Mouse (Mus musculus): ENCODE measurements at regions not wholly inside any gene's neighbourhood (a gene's known extent, or its start where the extent isn't known, plus 50 kb on each side); places are given as distances from the start of the nearest gene placed in this dataset.
"Not testable (repeated sequence)": the region's sequence is repeated elsewhere in the genome, so short reads cannot be mapped to it uniquely, and the experiment has no call there.

DNA sequence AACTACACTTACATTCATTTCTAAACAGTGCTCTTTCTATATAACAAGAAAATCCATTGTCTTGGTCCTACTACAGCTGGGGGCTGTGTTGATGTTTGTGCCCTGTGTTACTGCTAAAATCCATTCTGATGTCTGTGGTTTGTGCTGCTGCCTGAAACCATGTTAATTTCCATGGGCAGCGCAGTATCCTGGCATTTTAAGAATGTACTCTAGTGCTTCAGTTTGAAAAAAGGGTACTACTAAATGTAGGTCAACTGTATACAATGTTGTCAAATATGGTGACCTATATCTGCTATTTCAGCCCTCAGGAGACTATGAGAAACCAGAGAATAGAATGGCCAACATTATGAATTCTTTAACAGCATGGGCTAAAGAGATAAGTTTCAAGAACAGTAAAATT lies 1052.2 kb downstream of the Hace1 start:
- no peak for DNase-seq (ENCODE audit: low spot score in 2 of 2)

- no peak for DNase-seq (ENCODE audit: low spot score in 2 of 2)
These were observed 1085.4 kb downstream of the Hace1 start for GRCm38 (mm10) chr10:46663041-46663440.

GRCm38 (mm10) chr10:46689823-46690372 lies 1112.3 kb downstream of the Hace1 start:
- DNase-seq (ENCODE audit: low spot score in 2 of 2), result not testable (repeated sequence)

DNA sequence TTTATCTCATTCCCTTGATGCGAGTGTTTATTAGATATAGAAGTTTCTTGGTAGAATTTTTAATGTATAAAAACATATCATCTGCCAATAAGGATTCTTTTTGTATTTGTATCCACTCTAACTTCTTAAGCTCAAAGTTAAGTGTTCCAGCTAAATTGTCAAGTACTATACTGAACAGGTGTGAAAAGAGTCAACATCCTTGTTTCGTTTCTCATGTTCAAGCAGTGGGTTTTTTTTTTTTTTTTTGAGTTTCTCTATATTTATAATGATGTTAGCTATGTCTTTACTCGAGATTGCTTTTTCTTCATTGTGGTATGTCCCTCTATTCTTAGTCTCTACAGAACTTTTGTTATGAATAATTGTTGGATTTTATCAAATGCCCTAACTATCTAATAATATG lies 1115.0 kb downstream of the Hace1 start:
- no peak for DNase-seq (ENCODE audit: low spot score in 2 of 2)

DNA sequence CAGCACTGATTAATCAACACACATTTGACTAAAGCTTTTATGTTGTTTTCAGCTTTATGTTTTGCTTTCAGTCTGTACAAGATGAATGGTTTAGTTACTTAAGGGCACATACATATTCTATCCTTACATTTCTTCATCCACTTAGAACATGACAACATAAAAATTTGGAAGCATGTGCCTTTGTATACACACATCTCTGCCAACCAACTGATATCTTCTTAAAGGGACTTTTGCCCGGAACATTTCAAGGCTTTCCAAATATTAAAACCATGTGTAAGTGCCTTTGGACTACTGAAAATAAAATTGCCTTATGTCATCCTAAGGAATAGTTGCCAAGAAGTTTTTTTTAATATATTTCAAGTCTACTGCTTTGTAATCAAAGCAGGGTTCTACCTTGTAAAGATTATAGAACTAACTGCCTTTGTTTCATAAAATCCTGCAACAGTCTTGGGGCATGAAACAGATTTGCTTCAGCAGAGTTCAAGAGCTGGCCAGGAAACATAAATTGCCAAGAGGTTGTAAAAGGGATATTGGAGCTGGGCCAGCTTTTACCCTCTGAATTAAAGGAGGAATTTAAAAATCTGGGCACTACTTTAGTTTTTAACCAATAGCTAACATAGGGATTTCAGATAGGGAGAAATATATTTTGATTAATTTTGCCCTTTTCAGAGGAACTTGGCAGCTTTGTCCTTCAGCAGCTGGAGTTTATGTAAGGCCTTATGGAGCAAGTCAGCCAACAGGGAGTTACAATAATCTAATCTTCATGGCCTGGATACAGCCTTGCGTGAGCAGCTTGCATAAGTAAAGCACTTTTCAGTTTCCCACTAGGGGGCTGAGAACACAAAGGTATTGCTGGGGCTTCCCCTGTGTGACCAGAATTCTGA lies 1120.0 kb downstream of the Hace1 start:
- DNase-seq (ENCODE audit: low spot score in 2 of 2), result peak in 1 of 2 experiments; percentile 18

- DNase-seq (ENCODE audit: low spot score in 2 of 2), result no peak
These were observed 1123.6 kb downstream of the Hace1 start for GRCm38 (mm10) chr10:46701221-46701620.

GRCm38 (mm10) chr10:46708022-46708421 lies 1130.4 kb downstream of the Hace1 start:
- DNase-seq (ENCODE audit: low spot score in 2 of 2), result not testable (repeated sequence)

DNA sequence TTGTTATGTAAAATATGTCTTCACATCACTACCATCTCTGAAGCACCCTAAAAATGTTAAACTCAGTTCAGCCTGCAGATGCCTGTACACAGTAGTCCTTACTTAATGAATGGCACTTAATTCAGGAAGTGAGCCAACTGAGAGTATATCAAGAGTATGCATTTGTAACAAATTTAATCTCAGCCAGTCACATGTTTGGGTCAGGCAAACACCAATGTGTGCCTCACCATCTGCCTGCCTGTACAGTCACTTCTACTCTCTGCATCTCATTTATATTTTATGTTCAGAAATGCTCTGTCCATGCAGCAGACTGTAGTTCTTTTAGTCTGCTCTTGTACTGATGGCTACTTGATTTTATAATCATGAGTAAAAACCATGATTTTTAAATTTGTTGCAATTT lies 1135.1 kb downstream of the Hace1 start:
- no peak for DNase-seq (ENCODE audit: low spot score in 2 of 2)

DNA sequence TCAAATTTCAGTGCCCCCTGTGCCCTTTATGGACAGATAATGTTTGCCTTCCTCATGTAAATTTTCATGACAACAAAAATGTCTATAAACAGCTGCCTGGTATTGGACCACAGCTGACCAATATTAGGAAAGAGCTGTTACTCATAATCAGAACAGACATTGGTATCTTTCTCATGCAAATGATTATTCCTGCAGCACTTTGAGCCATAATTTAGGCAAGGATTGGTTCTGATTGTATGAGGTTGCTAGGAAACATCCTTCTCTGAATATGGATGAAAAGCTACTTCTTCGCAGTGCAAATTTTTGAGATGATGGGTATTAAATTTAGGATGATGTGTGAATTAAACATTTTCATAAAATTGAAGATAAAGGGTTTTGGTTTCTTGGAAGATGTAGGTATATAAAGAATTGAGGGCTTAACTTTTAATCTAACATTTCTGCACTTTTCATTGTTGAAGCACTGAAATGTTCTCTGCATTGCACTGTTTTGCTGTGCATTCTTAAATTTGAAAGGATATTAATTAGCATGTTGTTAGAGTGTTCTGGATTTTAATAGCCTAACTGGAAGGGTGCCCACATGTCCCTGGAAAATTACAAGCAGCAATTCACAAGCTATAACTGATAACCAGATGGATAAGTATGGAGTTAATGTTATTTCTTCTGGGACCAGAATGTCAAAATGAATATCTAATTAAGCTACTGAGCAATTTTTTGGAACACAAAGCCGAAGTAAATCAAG lies 1140.9 kb downstream of the Hace1 start:
- DNase-seq (ENCODE audit: low spot score in 2 of 2), result no peak

GRCm38 (mm10) chr10:46719088-46719469 lies 1141.5 kb downstream of the Hace1 start:
- no peak for DNase-seq (ENCODE audit: low spot score in 2 of 2)

- no peak for DNase-seq (ENCODE audit: low spot score in 2 of 2)
These were observed 1146.0 kb downstream of the Hace1 start for GRCm38 (mm10) chr10:46723666-46724065.

GRCm38 (mm10) chr10:46730601-46731000 lies 1153.0 kb downstream of the Hace1 start:
- no peak for DNase-seq (ENCODE audit: low spot score in 2 of 2)

DNA sequence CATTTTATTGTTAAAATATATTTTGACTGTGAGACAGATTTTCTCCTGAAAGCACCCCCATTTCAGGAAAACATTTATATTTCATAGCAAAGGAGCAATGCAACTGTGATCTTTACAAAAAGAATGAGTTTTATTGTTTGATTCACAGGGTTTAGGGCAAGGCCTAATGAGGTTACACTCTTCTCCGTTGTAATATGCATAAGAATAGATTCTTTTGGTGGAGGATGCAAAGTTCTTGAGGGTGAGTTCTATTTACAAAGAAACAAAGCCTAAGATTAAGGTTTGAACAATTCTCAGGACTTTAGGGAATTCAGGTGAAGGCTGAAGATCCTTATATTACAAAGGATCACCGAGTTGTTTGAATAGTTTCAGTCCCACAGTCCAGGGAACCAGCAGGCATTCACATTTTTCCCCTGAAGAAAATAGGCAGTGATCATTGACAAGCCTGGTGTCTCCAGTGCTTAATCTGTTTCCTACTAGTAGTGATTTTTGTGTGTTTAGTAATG lies 1156.2 kb downstream of the Hace1 start:
- DNase-seq (ENCODE audit: low spot score in 2 of 2), result no peak

- no peak for DNase-seq (ENCODE audit: low spot score in 2 of 2)
These were observed 1163.5 kb downstream of the Hace1 start for GRCm38 (mm10) chr10:46741098-46741497.

- DNase-seq (ENCODE audit: low spot score in 2 of 2), result no peak
These were observed 1164.5 kb downstream of the Hace1 start for GRCm38 (mm10) chr10:46742131-46742530.

DNA sequence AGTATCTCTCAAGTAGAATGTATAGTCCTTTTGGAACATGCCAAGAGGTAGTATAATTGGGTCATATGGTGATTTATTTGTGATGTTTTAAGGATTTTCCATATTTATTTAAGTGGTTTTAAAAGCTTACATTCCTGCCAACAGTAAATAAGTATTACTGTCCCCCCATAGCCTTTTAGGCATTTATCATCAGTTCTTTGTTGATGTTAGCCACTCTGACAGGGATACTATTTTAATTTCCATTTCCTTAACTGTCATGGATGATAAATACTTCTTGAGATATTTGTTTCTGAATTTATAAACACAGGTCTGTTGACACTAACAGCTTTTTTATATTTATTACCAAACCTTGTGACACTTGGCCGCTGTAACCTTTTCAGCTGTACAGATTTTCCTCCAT lies 1183.3 kb downstream of the Hace1 start:
- no peak for DNase-seq (ENCODE audit: low spot score in 2 of 2)

DNA sequence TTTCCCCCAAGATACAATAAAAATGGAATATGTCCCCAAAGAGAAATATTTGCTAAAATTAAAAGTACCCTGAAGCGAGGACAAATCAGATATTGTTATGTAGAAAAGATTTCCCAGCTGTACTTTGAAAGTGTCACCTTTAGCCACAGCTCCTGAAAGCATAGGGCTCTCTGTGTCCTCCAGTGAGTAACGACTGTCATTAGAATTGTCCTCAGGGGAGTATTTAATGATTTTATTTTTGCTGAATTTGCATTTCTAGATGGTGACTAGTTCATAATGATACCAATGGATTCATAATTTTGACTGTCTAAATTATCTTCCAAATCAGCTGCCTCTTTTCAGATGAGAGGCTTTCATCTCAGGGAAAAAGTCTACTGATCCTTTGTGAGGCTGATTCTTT lies 1201.1 kb downstream of the Hace1 start:
- DNase-seq (ENCODE audit: low spot score in 2 of 2), result no peak

DNA sequence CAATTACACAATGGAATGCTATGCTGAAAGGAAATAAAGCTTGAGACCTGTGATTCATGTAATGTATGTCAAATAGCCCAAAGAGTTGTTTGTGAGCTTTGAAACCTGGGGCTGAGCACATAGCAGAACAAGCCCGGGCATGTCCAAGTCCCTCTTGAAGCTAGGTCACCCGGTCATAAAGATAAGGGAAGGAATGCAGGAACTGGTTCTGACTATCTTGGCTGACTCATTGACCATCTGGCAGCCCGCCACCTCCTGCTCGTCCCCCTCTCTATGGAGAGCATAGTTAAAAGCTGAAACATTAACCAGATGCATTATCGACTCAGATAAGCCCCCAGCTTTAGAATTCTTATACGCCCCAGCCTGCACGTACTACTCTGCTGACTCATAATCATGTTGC lies 1208.1 kb downstream of the Hace1 start:
- DNase-seq (ENCODE audit: low spot score in 2 of 2), result peak; percentile 36 to 61

- DNase-seq (ENCODE audit: low spot score in 2 of 2), result no peak
These were observed 1236.6 kb downstream of the Hace1 start for GRCm38 (mm10) chr10:46814271-46814670.

DNA sequence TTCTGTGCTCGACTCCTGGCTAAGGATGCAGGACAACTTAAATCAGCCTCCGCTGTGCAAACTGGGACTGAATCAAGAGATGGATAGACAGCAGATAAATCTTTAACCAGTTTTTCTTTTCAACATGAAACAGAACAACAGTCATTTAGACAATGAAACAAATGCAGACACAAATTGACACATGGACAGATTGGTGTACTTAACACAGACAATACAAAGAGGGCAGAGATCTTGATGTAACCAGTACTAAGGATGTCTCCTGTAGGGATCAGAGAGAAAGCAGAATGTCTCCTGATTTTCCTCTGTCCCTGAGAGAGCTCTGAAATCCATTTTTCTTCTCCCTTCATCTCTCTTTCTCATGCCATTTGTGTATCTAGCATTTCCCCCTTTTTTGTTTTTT lies 1241.5 kb downstream of the Hace1 start:
- DNase-seq (ENCODE audit: low spot score in 2 of 2), result no peak

DNA sequence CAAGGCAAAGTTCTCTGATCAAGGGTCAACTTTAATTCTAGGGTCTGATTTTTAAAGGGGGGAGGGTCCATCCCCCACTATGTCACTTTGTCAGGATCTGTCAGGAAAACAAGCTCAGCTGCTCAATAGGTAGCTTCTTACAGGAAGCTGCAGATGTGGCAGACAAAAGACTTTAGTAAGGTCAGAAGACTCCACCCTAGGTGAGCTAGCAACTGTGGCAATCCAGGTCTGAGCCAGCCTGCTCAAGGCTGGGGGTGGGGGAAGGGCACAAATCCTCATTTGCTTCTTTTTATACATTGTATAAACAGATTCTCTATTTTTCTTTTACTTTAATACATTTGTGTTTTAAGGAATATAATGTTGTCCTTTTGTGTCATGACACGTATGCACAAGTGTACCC lies 1242.3 kb downstream of the Hace1 start:
- DNase-seq (ENCODE audit: low spot score in 2 of 2), result no peak

GRCm38 (mm10) chr10:46823837-46824236 lies 1246.2 kb downstream of the Hace1 start:
- no peak for DNase-seq (ENCODE audit: low spot score in 2 of 2)

DNA sequence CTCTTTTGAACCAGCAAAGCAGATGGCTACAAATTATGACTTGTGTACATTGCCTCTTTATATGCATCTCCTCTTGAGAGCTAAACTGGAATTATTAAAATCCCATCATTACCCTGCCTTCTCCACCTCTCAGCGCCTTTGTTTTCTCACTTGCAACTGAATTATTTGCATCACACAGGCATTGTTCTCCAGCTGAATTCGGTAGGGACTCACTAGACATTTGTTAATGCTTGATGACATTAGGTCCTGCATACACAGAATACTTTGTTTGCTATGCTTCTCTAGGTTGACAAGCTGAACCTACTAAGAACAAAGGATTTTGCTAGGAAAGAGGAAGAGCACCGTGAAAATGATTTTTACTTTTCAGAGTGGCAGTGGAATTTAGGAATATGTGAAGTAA lies 1248.4 kb downstream of the Hace1 start:
- DNase-seq (ENCODE audit: low spot score in 2 of 2), result no peak
